Mouse (Mus musculus) intestine, embryonic 14.5 days (tissue): ENCODE measurements around the gene Cpa1. TPM values are rescaled to one million over a fixed set of nuclear protein-coding genes. Genes with fewer than 3 reads are reported as not detected.

Experiments
- polyA plus RNA-seq: library from polyadenylated mRNA; unstranded; fragments of >200 nt; fragmentation: Nextera tagmentation; extraction: Ambion mirVana; gene quantifications from 2 replicates; pipeline ENCODE4 v1.2.1, GENCODE M21; 2014

Cpa1 gene
- polyA plus RNA-seq, 1 experiment from 2014 or later, result 167 TPM

Other genes starting within 250 kb of the Cpa1 start
- gene Zc3hc1, start 248.2 kb upstream of the Cpa1 start, polyA plus RNA-seq, result 50.4 and 58.4 TPM in 2 replicates
- 23.1 and 24.1 TPM in 2 replicates for gene Klhdc10, start 237.3 kb upstream of the Cpa1 start, polyA plus RNA-seq
- 40.9 and 43.6 TPM in 2 replicates for gene Tmem209, start 129.4 kb upstream of the Cpa1 start, polyA plus RNA-seq
- gene Ssmem1, start 129.4 kb upstream of the Cpa1 start, polyA plus RNA-seq, result not detected in 2 replicates
- 1.8 and 206 TPM in 2 replicates for gene Cpa2, start 97.6 kb upstream of the Cpa1 start, polyA plus RNA-seq
- 0.73 and 0.93 TPM in 2 replicates for gene Cpa4, start 70.8 kb upstream of the Cpa1 start, polyA plus RNA-seq
- 0.19 and 0.23 TPM in 2 replicates for gene Cpa5, start 28.2 kb upstream of the Cpa1 start, polyA plus RNA-seq
- 10.0 and 10.3 TPM in 2 replicates for gene Cep41, start 54.5 kb downstream of the Cpa1 start, polyA plus RNA-seq
- gene Mest, start 84.3 kb downstream of the Cpa1 start, polyA plus RNA-seq, result 962 and 973 TPM in 2 replicates